Mouse (Mus musculus) erythroblast, embryonic 14.5 days (primary cell): ENCODE results near the gene Rad51b.

Experiments used
- GATA1 ChIP-seq: IDR thresholded peaks from 2 replicates; pipeline ENCODE4 v1.6.1; 2012; ENCODE audit warnings: low read length, inconsistent platforms, mixed read lengths
- TAL1 ChIP-seq: IDR thresholded peaks from 3 replicates; pipeline ENCODE4 v1.6.1; 2012; ENCODE audit warnings: low read length, inconsistent platforms, mixed read lengths

- TF ChIP-seq GATA1 = no peak
- no peak for TF ChIP-seq TAL1
These were observed 383.6 kb downstream of the Rad51b start for GRCm38 (mm10) chr12:79680698-79681072.
